Mouse (Mus musculus) spleen, adult 2 months (tissue): ENCODE measurements around the gene Spata5.

Experiments
- CTCF ChIP-seq: fragments of 200-500 bp; IDR thresholded peaks from 2 replicates; pipeline ENCODE4 v1.5.1; 2011; ENCODE audit warnings: mild to moderate bottlenecking, inconsistent platforms; ENCODE audit not compliant: insufficient read depth, insufficient read length, insufficient replicate concordance; ENCODE audit errors: extremely low read depth
- POLR2A ChIP-seq: fragments of 200-500 bp; IDR thresholded peaks from 2 replicates; pipeline ENCODE4 v1.6.1; 2011; ENCODE audit warnings: low read depth, low read length, inconsistent platforms

- TF ChIP-seq CTCF (no peak), POLR2A (no peak)
Observed at GRCm38 (mm10) chr3:37572066-37572465, 152.4 kb downstream of the Spata5 start.
